Mouse (Mus musculus): ENCODE results near the gene Cfap126. TPM values are rescaled to one million over a fixed set of nuclear protein-coding genes. Genes with fewer than 3 reads are reported as not detected.

Cfap126 gene
- total and polyA plus RNA-seq, 3 experiments, result 0.76 to 11.9 (median 1.0) TPM

DNA sequence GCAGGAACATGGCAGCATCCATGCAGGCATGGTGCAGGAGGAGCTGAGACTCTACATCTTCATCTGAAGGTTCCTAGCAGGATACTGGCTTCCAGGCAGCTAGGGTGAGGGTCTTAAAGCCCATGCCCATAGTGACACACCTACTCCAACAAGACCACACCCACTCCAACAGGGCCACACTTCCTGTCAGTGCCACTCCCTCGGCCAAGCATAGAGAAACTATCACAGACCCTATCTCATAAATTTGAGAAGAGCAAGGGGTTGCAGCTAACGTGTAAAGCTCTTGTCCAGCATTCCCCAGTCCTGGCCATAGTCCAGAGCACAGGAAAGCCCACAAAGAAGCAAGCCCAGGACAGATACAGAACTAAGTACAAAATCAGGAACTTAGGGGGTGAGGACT is 12.7 kb upstream of the Cfap126 start:
- no peak for ATAC-seq (ENCODE audit: extremely low read depth, insufficient number of reproducible peaks, low FRiP score, poor library complexity, severe bottlenecking)
- H3K27me3 ChIP-seq (ENCODE audit: insufficient read depth, low read length), result no peaks in the 10 kb centered on the region
- H3K4me3 ChIP-seq (ENCODE audit: low read depth, low read length), result no peak overlapping the region

DNA sequence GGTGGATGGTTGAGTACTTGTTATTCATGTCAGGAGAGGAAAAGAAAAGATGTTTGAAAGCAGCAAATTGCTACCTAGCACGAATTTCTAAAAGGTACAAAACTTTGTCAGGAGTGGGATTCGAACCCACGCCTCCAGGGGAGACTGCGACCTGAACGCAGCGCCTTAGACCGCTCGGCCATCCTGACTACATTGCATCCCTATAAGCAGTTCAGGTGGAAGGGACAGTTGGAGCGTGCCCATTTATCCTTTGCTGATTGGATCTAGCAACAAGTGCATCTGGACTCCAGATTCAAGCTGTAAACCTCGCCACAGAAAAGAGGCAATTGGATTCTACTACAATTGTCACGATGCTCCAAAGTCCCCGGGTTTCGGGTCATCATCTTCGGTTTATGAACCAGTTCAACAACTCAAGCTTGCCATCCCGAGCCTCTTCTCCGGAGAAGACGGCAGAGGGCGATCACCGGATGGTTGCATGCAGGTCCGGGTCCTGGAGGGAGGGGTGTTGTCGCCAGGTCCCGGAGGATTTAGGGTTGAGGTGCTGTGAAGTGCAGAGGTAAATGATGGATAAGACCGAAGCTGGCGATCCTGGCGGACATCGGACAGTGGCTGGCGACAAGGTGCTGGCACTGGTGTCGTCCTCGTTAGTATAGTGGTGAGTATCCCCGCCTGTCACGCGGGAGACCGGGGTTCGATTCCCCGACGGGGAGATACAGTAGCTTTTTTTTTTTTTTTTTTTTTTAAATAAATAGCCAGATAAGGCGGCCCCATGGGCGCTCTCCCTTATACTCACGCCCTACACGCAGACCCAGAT is 11.8 kb upstream of the Cfap126 start:
- peaks cover 6% of the 10 kb centered on the region for H3K9me3 ChIP-seq (replicated peaks)
- peaks cover 36% of the 10 kb centered on the region for H3K4me1 ChIP-seq (ENCODE audit: insufficient read depth, low read depth, low read length)
- TF ChIP-seq POLR2AphosphoS5 (IDR thresholded peaks at IDR 0.05; ENCODE audit: insufficient replicate concordance, low read depth, low read length), result no peak
- TF ChIP-seq GATA1 (IDR thresholded peaks at IDR 0.05; ENCODE audit: borderline replicate concordance, low read length), result no peak
- no peak for TF ChIP-seq CTCF (IDR thresholded peaks at IDR 0.05; ENCODE audit: low read depth, low read length)
- TF ChIP-seq GATA2 (IDR thresholded peaks at IDR 0.05; ENCODE audit: borderline replicate concordance, low read depth, low read length), result no peak
- TF ChIP-seq TAL1 (conservative IDR thresholded peaks at IDR 0.05; ENCODE audit: low read depth, low read length), result no peak
- peak; percentile 36; the same call in 1 of the 2 replicates for ATAC-seq (ENCODE audit: extremely low read depth, insufficient number of reproducible peaks, low FRiP score, poor library complexity, severe bottlenecking)
- H3K4me3 ChIP-seq (ENCODE audit: low read depth, low read length), result peak overlapping the region; percentile 79
- DNase-seq (ENCODE audit: low spot score), result peak; percentile 40
- H3K36me3 ChIP-seq (replicated peaks), result no peaks in the 10 kb centered on the region
- H3K27me3 ChIP-seq (ENCODE audit: insufficient read depth, low read length), result no peaks in the 10 kb centered on the region

More for the DNA sequence above, 12.7 kb upstream of the Cfap126 start:
- Histone ChIP-seq H3K36me3 (replicated peaks) (no peaks in the 10 kb centered on the region), H3K9me3 (replicated peaks) (peaks cover 6% of the 10 kb centered on the region), H3K4me1 (ENCODE audit: insufficient read depth, low read depth, low read length) (peaks cover 45% of the 10 kb centered on the region)
- no peak for DNase-seq (ENCODE audit: low spot score)
- TF ChIP-seq POLR2AphosphoS5 (IDR thresholded peaks at IDR 0.05; ENCODE audit: insufficient replicate concordance, low read depth, low read length) (no peak), GATA1 (IDR thresholded peaks at IDR 0.05; ENCODE audit: borderline replicate concordance, low read length) (no peak), CTCF (IDR thresholded peaks at IDR 0.05; ENCODE audit: low read depth, low read length) (no peak), GATA2 (IDR thresholded peaks at IDR 0.05; ENCODE audit: borderline replicate concordance, low read depth, low read length) (no peak), TAL1 (conservative IDR thresholded peaks at IDR 0.05; ENCODE audit: low read depth, low read length) (no peak)

DNA sequence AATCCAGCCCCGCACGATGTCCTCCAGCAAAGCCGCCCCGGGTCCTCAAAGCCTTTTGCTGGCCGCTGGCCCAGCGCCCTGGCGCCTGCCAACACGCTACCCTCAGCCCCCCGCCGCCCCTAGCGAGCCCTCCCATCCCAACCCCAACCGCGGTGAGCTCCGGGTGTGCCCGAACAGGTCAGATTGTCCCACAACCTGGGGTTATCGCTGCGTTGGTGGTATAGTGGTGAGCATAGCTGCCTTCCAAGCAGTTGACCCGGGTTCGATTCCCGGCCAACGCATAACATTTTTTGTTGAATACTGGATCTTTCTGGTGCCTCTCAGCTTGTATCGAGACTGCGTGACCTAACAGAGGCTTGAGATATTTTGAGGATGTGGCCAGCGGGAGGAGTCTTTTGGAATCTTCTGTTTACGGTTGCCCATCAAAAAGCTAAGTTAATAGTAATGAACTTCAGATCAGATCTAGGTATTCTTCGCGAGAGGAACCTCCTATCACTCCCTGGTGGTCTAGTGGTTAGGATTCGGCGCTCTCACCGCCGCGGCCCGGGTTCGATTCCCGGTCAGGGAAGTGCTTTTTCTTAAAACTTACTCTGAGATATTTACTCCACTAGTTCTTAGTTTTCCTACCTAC is 11.1 kb upstream of the Cfap126 start:
- Histone ChIP-seq H3K36me3 (replicated peaks) (no peaks in the 10 kb centered on the region), H3K27me3 (ENCODE audit: insufficient read depth, low read length) (no peaks in the 10 kb centered on the region), H3K9me3 (replicated peaks) (peaks cover 6% of the 10 kb centered on the region), H3K4me3 (ENCODE audit: low read depth, low read length) (peak overlapping the region; percentile 79), H3K4me1 (ENCODE audit: insufficient read depth, low read depth, low read length) (peaks cover 29% of the 10 kb centered on the region)
- ATAC-seq (ENCODE audit: extremely low read depth, insufficient number of reproducible peaks, low FRiP score, poor library complexity, severe bottlenecking) (peak; percentile 47), DNase-seq (ENCODE audit: low spot score) (peak; percentile 33)
- no peak for TF ChIP-seq TAL1 (conservative IDR thresholded peaks at IDR 0.05; ENCODE audit: low read depth, low read length)
- no peak for TF ChIP-seq GATA1 (IDR thresholded peaks at IDR 0.05; ENCODE audit: borderline replicate concordance, low read length)
- no peak for TF ChIP-seq POLR2AphosphoS5 (IDR thresholded peaks at IDR 0.05; ENCODE audit: insufficient replicate concordance, low read depth, low read length)
- no peak for TF ChIP-seq GATA2 (IDR thresholded peaks at IDR 0.05; ENCODE audit: borderline replicate concordance, low read depth, low read length)
- no peak for TF ChIP-seq CTCF (IDR thresholded peaks at IDR 0.05; ENCODE audit: low read depth, low read length)

DNA sequence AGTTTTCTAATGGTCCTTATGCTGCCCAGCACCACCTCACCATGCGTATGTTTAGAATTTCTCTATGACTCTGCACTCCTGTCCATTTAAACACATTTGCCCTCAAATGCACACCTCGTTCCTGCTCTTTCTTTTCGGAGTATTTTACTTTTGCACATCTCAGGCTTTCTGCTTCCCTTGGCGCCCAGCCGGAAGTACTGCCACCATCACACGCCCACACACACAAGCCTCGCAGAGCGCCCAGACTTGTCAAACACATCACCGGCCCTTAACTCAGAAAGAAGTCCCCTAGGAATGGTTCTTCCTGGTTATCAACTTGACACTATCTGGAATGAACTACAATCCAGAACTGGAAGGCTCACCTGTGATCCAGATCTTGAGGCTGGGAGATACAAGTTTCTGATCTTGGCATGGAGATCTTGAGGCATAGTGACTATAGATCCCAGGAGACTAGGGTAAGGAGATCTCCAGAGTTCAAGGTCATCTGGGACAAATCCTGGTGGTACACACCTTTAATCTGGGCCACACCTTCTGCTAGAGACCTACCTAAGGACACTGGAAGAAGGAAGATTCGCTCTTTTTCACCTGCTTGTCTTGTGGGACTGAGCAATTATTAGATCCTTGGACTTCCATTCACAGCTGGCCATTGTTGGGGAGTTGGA is 10.4 kb upstream of the Cfap126 start:
- DNase-seq (ENCODE audit: low spot score), result peak; percentile 54
- Histone ChIP-seq H3K9me3 (replicated peaks) (peaks cover 6% of the 10 kb centered on the region), H3K4me1 (ENCODE audit: insufficient read depth, low read depth, low read length) (peaks cover 22% of the 10 kb centered on the region), H3K36me3 (replicated peaks) (no peaks in the 10 kb centered on the region), H3K4me3 (ENCODE audit: low read depth, low read length) (peak overlapping the region; percentile 66), H3K27me3 (ENCODE audit: insufficient read depth, low read length) (no peaks in the 10 kb centered on the region)
- TF ChIP-seq CTCF (IDR thresholded peaks at IDR 0.05; ENCODE audit: low read depth, low read length) (no peak), GATA1 (IDR thresholded peaks at IDR 0.05; ENCODE audit: borderline replicate concordance, low read length) (no peak), POLR2AphosphoS5 (IDR thresholded peaks at IDR 0.05; ENCODE audit: insufficient replicate concordance, low read depth, low read length) (no peak), GATA2 (IDR thresholded peaks at IDR 0.05; ENCODE audit: borderline replicate concordance, low read depth, low read length) (no peak), TAL1 (conservative IDR thresholded peaks at IDR 0.05; ENCODE audit: low read depth, low read length) (no peak)
- peak; percentile 71 for ATAC-seq (ENCODE audit: extremely low read depth, insufficient number of reproducible peaks, low FRiP score, poor library complexity, severe bottlenecking)

DNA sequence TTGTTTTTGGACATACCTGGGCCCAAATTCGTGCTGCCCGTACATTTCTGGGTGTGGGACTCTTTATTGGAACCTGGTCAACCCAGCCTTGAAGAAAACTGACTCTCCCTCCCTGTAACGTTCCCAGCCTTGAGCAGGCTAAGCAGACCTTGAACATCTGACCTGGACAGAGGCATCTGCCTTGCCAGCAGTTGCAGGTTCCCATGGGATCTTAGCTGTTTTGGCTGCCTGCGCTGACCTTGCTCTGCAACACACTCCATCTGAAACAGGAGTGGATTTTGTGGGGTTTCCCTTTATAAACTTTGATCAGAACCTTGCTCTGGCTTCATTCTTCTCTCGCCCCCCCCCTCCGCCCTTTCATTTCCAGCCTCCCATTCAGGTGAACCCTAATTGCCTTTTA is 8.5 kb upstream of the Cfap126 start:
- Histone ChIP-seq H3K27me3 (ENCODE audit: insufficient read depth, low read length) (no peaks in the 10 kb centered on the region), H3K4me3 (ENCODE audit: low read depth, low read length) (no peak overlapping the region), H3K4me1 (ENCODE audit: insufficient read depth, low read depth, low read length) (peaks cover 17% of the 10 kb centered on the region), H3K36me3 (replicated peaks) (no peaks in the 10 kb centered on the region), H3K9me3 (replicated peaks) (no peaks in the 10 kb centered on the region)
- ATAC-seq (ENCODE audit: extremely low read depth, insufficient number of reproducible peaks, low FRiP score, poor library complexity, severe bottlenecking) (no peak), DNase-seq (ENCODE audit: low spot score) (no peak)
- TF ChIP-seq GATA2 (IDR thresholded peaks at IDR 0.05; ENCODE audit: borderline replicate concordance, low read depth, low read length) (no peak), POLR2AphosphoS5 (IDR thresholded peaks at IDR 0.05; ENCODE audit: insufficient replicate concordance, low read depth, low read length) (no peak), CTCF (IDR thresholded peaks at IDR 0.05; ENCODE audit: low read depth, low read length) (no peak), TAL1 (conservative IDR thresholded peaks at IDR 0.05; ENCODE audit: low read depth, low read length) (no peak), GATA1 (IDR thresholded peaks at IDR 0.05; ENCODE audit: borderline replicate concordance, low read length) (no peak)

DNA sequence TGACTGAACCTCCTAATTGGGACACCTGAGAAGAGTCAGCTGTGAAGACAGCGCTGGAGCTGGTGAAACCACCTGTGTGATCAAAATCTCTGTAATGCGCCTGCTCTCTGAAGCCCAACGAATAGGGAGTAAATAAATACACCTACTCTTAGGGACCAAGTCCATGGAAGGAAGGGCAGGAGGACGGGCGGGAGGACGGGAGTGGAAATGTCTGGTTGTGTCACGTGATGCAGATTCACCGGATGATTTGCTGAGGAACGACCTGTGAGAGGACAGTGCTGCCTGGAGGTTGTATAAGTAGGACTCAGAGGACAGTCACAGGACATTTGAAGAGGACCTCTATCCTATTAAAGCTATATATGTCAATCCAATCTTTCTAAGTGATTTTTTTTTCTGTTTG is 4.1 kb upstream of the Cfap126 start:
- Histone ChIP-seq H3K4me1 (ENCODE audit: insufficient read depth, low read depth, low read length) (peaks cover 30% of the 10 kb centered on the region), H3K27me3 (ENCODE audit: insufficient read depth, low read length) (no peaks in the 10 kb centered on the region), H3K36me3 (replicated peaks) (no peaks in the 10 kb centered on the region), H3K4me3 (ENCODE audit: low read depth, low read length) (no peak overlapping the region), H3K9me3 (replicated peaks) (no peaks in the 10 kb centered on the region)
- no peak for DNase-seq (ENCODE audit: low spot score)
- ATAC-seq (ENCODE audit: extremely low read depth, insufficient number of reproducible peaks, low FRiP score, poor library complexity, severe bottlenecking), result no peak
- TF ChIP-seq GATA1 (IDR thresholded peaks at IDR 0.05; ENCODE audit: borderline replicate concordance, low read length) (no peak), CTCF (IDR thresholded peaks at IDR 0.05; ENCODE audit: low read depth, low read length) (no peak), POLR2AphosphoS5 (IDR thresholded peaks at IDR 0.05; ENCODE audit: insufficient replicate concordance, low read depth, low read length) (no peak), TAL1 (conservative IDR thresholded peaks at IDR 0.05; ENCODE audit: low read depth, low read length) (no peak), GATA2 (IDR thresholded peaks at IDR 0.05; ENCODE audit: borderline replicate concordance, low read depth, low read length) (no peak)

Measured in G1E (cell line).